Mouse (Mus musculus): ENCODE data around the gene Pptc7. TPM values are rescaled to one million over a fixed set of nuclear protein-coding genes. Genes with fewer than 3 reads are reported as not detected.
A peak's percentile ranks its signal among the peaks of the same experiment; 100 is the strongest.

Gene Pptc7
- total RNA-seq, 1 experiment, result 21.1 TPM

DNA sequence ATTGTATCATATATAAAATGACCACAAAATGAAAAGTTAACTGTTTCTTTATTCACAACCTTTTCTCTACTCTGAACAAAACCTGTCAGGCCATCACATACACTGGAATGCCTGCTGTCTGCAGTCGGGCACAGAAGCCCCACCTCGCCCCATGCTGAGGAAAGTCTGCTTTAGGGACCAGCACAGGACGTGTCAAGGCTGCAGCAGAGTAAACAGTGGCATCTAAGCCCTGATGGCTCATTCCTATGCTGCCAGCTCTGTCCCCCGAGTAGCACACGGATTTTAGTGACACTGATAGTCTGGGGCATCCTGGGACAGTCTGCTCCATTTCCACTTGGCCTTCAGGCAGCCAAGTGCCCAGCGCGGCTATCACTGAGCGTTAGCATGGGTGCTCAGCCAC, 41.3 kb downstream of the Pptc7 start:
- Histone ChIP-seq H3K4me3 (ENCODE audit: insufficient read depth in 1 of 2, low read depth in 1 of 2, low read length in 2 of 2, poor library complexity in 1 of 2, severe bottlenecking in 1 of 2) (no peak overlapping the region), H3K9ac (ENCODE audit: insufficient read depth, low read depth, low read length, poor library complexity, severe bottlenecking) (no peak overlapping the region), H3K4me1 (ENCODE audit: control insufficient read depth in 2 of 2, insufficient read depth in 2 of 2, low read length in 2 of 2, poor library complexity in 1 of 2) (peaks cover 0 to 6% of the 10 kb centered on the region in 2 experiments; a peak in 1 of 4 replicates), H3K27ac (ENCODE audit: insufficient read depth, low read depth, low read length, poor library complexity, severe bottlenecking) (no peak overlapping the region), H3K9me3 (ENCODE audit: control insufficient read depth, insufficient read depth, low read depth, low read length) (no peaks in the 10 kb centered on the region), H3K36me3 (ENCODE audit: control insufficient read depth, insufficient read depth, low read length, poor library complexity, severe bottlenecking) (peaks cover 24% of the 10 kb centered on the region)
- in situ Hi-C loops (cut with MboI; ENCODE audit: low sequenced_read_pairs in 2 of 2, unreplicated experiment in 2 of 2), result no loop called here
- TF ChIP-seq ZC3H11A (IDR thresholded peaks at IDR 0.05; ENCODE audit: borderline replicate concordance, low read depth, low read length) (no peak), CHD2 (IDR thresholded peaks at IDR 0.05; ENCODE audit: low read depth, low read length) (no peak), MAFK (IDR thresholded peaks at IDR 0.05; ENCODE audit: insufficient read depth, low read depth, low read length) (no peak), ZNF384 (IDR thresholded peaks at IDR 0.05; ENCODE audit: low read depth, low read length) (no peak), HCFC1 (IDR thresholded peaks at IDR 0.05; ENCODE audit: borderline replicate concordance, insufficient read depth, low read length) (no peak)
- DNase-seq (ENCODE audit: low read depth, low spot score), result no peak

DNA sequence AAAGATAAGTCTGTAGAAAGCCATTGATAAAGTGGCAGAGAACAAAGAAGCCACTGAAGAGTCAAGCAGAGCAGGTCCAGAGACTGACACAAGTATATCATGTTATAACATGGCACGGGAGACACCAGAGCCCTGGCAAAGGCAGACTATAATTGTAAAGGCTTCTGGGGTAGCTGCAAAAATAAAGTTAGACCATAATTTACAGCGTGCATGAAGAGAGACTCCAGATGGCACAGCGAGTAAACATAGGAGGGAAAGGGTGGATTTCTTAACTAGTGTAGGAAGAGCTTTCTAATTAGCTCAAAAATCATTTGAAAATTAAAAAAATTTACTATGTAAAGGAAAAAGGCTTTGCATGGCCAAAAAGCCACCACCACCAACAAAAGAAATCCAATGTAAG, 43.1 kb downstream of the Pptc7 start:
- no peak overlapping the region for H3K9ac ChIP-seq (ENCODE audit: insufficient read depth, low read depth, low read length, poor library complexity, severe bottlenecking)
- DNase-seq (ENCODE audit: low read depth, low spot score), result no peak
- peaks cover 0 to 4% of the 10 kb centered on the region in 2 experiments; a peak in 1 of 4 replicates for H3K4me1 ChIP-seq (ENCODE audit: control insufficient read depth in 2 of 2, insufficient read depth in 2 of 2, low read length in 2 of 2, poor library complexity in 1 of 2)
- H3K27ac ChIP-seq (ENCODE audit: insufficient read depth, low read depth, low read length, poor library complexity, severe bottlenecking), result no peak overlapping the region
- TF ChIP-seq HCFC1 (IDR thresholded peaks at IDR 0.05; ENCODE audit: borderline replicate concordance, insufficient read depth, low read length) (no peak), MAFK (IDR thresholded peaks at IDR 0.05; ENCODE audit: insufficient read depth, low read depth, low read length) (no peak), ZNF384 (IDR thresholded peaks at IDR 0.05; ENCODE audit: low read depth, low read length) (no peak), CHD2 (IDR thresholded peaks at IDR 0.05; ENCODE audit: low read depth, low read length) (no peak), ZC3H11A (IDR thresholded peaks at IDR 0.05; ENCODE audit: borderline replicate concordance, low read depth, low read length) (no peak)
- peaks cover 18% of the 10 kb centered on the region for H3K36me3 ChIP-seq (ENCODE audit: control insufficient read depth, insufficient read depth, low read length, poor library complexity, severe bottlenecking)
- no peak overlapping the region for H3K4me3 ChIP-seq (ENCODE audit: insufficient read depth in 1 of 2, low read depth in 1 of 2, low read length in 2 of 2, poor library complexity in 1 of 2, severe bottlenecking in 1 of 2)
- in situ Hi-C loops (cut with MboI; ENCODE audit: low sequenced_read_pairs in 2 of 2, unreplicated experiment in 2 of 2), result no loop called here
- no peaks in the 10 kb centered on the region for H3K9me3 ChIP-seq (ENCODE audit: control insufficient read depth, insufficient read depth, low read depth, low read length)

DNA sequence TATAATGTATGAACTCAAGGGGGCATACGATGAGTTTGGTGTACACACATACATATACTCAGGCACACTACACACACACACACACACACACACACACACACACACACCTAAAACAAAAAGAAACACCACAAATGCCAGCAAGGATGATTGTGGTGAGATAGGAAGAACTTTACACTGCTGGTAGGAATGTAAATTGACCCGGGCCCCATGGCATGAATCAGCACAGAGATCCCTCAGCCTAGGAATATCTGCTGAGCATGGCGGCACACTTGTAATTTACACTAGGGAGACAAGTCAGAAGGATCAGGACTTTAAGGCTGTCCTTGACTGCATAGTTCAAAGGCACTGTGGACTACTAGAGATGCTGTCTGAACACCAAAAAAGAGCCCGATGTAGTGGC, 46.1 kb downstream of the Pptc7 start:
- DNase-seq (ENCODE audit: low read depth, low spot score), result no peak
- H3K9me3 ChIP-seq (ENCODE audit: control insufficient read depth, insufficient read depth, low read depth, low read length), result no peaks in the 10 kb centered on the region
- in situ Hi-C loops (cut with MboI; ENCODE audit: low sequenced_read_pairs in 2 of 2, unreplicated experiment in 2 of 2), result no loop called here
- TF ChIP-seq ZC3H11A (IDR thresholded peaks at IDR 0.05; ENCODE audit: borderline replicate concordance, low read depth, low read length) (no peak), MAFK (IDR thresholded peaks at IDR 0.05; ENCODE audit: insufficient read depth, low read depth, low read length) (no peak), HCFC1 (IDR thresholded peaks at IDR 0.05; ENCODE audit: borderline replicate concordance, insufficient read depth, low read length) (no peak), ZNF384 (IDR thresholded peaks at IDR 0.05; ENCODE audit: low read depth, low read length) (no peak), CHD2 (IDR thresholded peaks at IDR 0.05; ENCODE audit: low read depth, low read length) (no peak)
- H3K36me3 ChIP-seq (ENCODE audit: control insufficient read depth, insufficient read depth, low read length, poor library complexity, severe bottlenecking), result peaks cover 9% of the 10 kb centered on the region
- H3K27ac ChIP-seq (ENCODE audit: insufficient read depth, low read depth, low read length, poor library complexity, severe bottlenecking), result no peak overlapping the region
- H3K4me3 ChIP-seq (ENCODE audit: insufficient read depth in 1 of 2, low read depth in 1 of 2, low read length in 2 of 2, poor library complexity in 1 of 2, severe bottlenecking in 1 of 2), result no peak overlapping the region
- no peaks in the 10 kb centered on the region for H3K4me1 ChIP-seq (ENCODE audit: control insufficient read depth in 2 of 2, insufficient read depth in 2 of 2, low read length in 2 of 2, poor library complexity in 1 of 2)
- H3K9ac ChIP-seq (ENCODE audit: insufficient read depth, low read depth, low read length, poor library complexity, severe bottlenecking), result no peak overlapping the region

DNA sequence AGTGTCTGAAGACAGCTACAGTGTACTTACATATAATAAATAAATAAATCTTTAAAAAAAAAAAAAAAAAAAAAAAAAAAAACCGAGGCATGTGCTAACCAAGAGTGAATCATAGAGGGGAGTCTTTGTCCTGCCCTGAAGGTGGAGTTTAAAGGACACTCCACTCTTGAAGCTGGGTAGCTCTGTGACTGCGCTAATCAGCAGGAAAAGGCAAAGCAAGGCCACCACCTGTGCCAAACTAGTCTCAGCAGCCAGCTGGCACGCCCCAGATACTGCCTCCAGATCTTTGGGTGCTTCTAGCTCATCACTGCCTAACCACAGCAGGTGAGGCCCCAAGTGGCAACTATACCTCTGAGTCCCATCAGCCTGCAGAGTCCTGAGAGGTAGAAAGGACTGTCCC, 50.5 kb downstream of the Pptc7 start:
- no peak overlapping the region for H3K27ac ChIP-seq (ENCODE audit: insufficient read depth, low read depth, low read length, poor library complexity, severe bottlenecking)
- peaks cover 3% of the 10 kb centered on the region for H3K36me3 ChIP-seq (ENCODE audit: control insufficient read depth, insufficient read depth, low read length, poor library complexity, severe bottlenecking)
- H3K4me1 ChIP-seq (ENCODE audit: control insufficient read depth in 2 of 2, insufficient read depth in 2 of 2, low read length in 2 of 2, poor library complexity in 1 of 2), result no peaks in the 10 kb centered on the region
- no peak overlapping the region for H3K9ac ChIP-seq (ENCODE audit: insufficient read depth, low read depth, low read length, poor library complexity, severe bottlenecking)
- H3K4me3 ChIP-seq (ENCODE audit: insufficient read depth in 1 of 2, low read depth in 1 of 2, low read length in 2 of 2, poor library complexity in 1 of 2, severe bottlenecking in 1 of 2), result no peak overlapping the region
- no peak for DNase-seq (ENCODE audit: low read depth, low spot score)
- H3K9me3 ChIP-seq (ENCODE audit: control insufficient read depth, insufficient read depth, low read depth, low read length), result no peaks in the 10 kb centered on the region
- in situ Hi-C loops (cut with MboI; ENCODE audit: low sequenced_read_pairs in 2 of 2, unreplicated experiment in 2 of 2), result no loop called here
- TF ChIP-seq ZNF384 (IDR thresholded peaks at IDR 0.05; ENCODE audit: low read depth, low read length) (peak; percentile 71), MAFK (IDR thresholded peaks at IDR 0.05; ENCODE audit: insufficient read depth, low read depth, low read length) (no peak), CHD2 (IDR thresholded peaks at IDR 0.05; ENCODE audit: low read depth, low read length) (no peak), ZC3H11A (IDR thresholded peaks at IDR 0.05; ENCODE audit: borderline replicate concordance, low read depth, low read length) (no peak)
